Mouse (Mus musculus): Measurements from ENCODE around the gene Slit2. TPM values are rescaled to one million over a fixed set of nuclear protein-coding genes. Genes with fewer than 3 reads are reported as not detected.
A peak's percentile ranks its signal among the peaks of the same experiment; 100 is the strongest.

Gene Slit2
- polyA plus RNA-seq, 1 experiment, result 9.9 TPM

DNA sequence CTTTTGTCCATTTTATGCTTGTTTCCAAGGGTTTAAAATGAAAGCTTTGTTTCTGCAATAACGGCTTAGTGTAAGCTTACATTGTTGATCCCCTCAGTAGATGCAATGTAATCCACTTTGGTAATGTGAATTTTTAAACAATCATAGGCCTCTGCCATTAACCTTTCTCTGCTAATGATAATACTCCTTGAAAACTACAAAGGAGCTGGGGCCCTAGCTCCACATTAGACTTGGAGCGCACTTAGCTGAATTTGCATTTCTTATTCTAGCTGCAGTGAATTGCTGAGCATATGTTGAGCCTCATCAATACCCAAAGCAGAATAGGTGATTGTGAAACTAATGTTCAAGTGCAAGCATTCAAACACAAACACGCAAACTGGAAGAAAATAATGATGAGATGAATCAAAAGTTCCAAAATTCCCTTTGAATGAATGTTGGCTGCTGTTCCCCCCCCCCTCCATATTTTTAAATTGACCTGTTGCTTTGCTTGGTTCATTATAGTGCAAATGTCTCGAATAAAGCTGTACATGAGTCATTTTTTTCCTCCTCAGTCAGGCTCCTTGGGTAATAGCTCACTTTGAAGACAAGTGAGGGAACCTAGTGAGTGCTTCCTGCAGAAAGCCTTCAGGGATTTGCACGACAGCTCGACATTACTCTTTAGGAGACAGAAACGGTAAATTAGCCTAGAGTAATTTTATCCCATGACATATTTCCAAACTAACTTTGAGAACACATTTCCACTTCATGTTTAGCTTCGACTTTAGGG lies 66.2 kb downstream of the Slit2 start:
- DNase-seq (ENCODE audit: extremely low spot score in 1 of 2, low spot score in 1 of 2), result no peak

DNA sequence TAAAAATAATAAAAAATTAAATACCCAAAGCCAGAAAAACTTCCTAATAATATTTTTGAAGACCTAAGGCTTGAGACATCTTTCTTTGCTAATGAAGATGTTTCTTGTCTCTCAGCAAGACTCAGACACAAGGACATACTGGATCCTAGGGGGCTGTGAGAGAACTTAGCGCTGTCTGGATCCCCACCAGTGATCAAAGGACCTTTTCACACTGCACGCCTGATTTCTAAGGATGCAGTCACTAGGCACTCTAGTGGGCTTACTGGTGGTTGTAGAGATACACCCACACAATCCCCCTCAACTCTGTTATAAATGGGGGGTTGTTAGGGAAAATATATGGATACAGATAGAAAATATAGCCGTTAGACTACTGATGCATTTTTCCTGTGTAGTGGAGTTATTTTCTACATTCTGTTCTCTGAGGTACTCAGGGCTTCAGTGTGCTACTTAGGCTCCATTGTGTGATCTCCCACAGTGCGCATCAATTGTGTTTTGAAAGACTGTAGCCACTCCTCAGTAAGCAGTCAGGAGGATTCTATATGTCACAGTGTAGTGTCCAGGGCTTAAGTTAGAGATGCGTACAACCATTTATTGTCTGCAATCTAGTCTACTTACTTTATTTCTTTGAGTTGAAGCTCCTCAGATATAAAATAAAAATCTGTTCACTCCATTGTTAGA lies 67.8 kb downstream of the Slit2 start:
- DNase-seq (ENCODE audit: extremely low spot score in 1 of 2, low spot score in 1 of 2), result no peak

DNA sequence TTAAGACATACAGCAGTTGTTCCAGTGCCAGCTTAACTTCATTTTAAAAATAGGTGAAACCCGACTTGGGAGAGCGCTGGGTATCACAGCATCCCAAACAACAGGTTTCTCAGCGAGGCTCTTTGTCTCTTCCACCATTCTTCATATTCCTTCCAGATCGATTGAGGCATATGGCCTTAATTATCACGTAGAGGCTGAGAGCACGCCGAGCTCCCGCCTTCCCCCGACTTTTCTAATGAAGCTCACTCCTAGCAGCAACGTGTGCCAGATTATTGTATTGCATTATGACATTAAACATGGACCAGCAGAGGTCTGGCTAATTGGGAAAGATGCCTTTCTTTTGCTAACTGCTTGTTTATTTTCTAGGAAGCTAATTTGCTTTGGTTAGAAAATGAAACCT lies 75.7 kb downstream of the Slit2 start:
- no peak for DNase-seq (ENCODE audit: extremely low spot score in 1 of 2, low spot score in 1 of 2)

DNA sequence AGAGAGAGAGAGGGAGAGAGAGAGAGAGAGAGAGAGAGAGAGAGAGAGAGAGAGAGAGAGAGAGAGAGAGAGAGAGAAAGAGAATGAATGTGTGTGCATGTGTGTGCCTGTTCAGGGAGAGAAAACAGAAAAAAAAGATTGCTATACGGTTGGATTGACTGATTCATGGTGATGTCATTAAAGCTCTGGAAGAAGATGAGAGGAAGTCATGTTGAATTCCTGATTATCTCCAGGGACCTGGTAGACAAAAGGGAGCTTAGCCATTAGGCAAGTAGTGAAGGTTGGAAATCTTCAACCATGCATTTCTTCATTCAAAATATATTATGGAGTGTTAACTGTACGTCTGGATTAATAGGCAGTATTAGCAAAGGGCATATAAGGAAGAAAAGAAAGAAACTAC lies 77.8 kb downstream of the Slit2 start:
- no peak for DNase-seq (ENCODE audit: extremely low spot score in 1 of 2, low spot score in 1 of 2)

DNA sequence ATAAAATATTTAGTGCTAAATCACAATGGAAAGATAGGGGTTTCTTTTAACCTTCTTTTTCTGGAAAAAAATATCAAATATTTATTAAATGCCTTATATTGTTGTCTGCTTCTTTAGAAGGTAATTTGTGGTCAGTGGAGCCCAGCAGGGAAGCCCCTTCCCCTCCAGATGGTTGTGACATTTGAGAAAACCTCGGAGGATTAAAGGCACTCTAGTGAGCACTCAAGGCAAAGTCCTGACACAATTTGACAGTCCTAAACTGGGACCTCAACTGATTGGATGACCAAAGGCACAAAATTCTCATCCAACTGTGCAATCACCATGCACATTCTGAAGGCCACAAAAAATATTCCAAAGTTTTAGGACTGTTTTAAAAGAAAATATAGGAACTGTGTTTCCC lies 95.8 kb downstream of the Slit2 start:
- DNase-seq (ENCODE audit: extremely low spot score in 1 of 2, low spot score in 1 of 2), result no peak

DNA sequence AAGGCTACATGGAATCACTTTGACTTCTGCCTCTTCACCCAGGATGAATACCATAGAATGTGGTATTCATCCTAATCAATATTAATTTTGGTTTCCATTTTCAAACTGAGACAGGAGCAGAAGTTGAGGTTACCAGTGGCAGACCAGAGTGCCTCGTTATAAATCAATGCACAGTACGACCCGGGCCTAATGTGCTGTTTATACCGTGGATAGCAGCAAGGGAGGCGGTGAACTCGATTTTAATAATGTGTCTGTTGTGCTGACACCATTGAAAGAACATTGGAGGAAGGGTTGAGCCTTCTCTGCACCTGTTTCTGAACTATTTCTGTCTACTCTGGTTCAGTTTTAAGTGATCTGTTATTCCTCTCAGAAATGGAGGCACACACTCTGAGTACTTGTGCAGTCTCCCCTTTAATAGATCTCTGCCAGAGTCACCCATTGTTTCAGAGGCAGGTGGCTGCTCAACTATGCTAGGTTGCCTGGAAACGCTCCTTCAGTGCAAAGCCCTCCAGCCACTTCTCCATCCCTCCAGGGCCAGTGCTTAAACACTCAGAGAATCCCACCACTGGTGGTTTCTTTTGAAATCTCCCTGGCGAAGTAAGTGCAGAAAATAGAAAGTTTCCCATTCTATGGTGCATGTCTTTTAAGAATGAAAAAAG lies 98.4 kb downstream of the Slit2 start:
- no peak for DNase-seq (ENCODE audit: extremely low spot score in 1 of 2, low spot score in 1 of 2)

DNA sequence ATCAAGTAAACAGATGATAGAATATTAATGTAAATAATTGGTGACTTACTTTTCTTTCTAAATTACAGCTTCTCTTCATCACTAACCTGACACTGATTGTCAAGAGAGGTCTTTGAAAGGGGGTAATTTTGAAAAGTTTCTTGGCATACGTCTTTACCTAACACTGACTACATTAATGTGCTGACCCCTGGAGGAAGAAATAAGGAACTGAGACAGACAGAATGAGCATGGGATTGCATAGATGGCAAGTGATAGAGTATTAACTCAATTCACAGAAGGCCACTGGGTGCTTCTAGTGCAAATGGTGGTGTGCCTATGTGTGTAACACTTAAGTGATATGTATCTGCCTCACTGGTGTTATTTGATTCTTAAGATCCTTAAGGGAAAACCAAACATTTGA lies 130.5 kb downstream of the Slit2 start:
- no peak for DNase-seq (ENCODE audit: extremely low spot score in 1 of 2, low spot score in 1 of 2)

DNA sequence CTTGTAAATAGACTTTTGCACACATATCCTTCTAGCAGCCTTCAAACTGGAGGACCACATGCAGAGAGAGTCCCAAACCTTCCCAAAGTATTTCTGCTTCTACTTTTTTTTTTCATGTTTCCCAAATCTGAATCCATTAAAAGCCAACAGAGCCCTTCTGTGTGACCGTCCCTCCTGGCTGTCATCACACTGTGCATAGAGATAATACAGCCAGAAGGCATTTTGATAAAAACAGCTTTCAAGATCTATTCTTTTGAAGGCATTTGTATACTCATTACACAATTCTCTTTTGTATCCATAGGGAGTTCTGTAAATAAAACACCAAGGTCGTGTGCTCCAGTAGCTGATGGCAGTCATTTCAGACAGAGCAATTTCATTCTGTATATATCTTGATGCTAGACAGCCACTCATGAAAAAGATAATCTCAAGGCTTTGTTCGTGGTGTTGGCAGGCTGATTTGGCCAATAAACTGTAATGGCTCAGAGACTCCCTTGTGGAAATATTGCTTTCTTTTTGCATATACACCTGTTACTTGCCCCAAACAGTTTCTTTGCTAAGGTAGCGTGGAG lies 132.1 kb downstream of the Slit2 start:
- no peak for DNase-seq (ENCODE audit: extremely low spot score in 1 of 2, low spot score in 1 of 2)

DNA sequence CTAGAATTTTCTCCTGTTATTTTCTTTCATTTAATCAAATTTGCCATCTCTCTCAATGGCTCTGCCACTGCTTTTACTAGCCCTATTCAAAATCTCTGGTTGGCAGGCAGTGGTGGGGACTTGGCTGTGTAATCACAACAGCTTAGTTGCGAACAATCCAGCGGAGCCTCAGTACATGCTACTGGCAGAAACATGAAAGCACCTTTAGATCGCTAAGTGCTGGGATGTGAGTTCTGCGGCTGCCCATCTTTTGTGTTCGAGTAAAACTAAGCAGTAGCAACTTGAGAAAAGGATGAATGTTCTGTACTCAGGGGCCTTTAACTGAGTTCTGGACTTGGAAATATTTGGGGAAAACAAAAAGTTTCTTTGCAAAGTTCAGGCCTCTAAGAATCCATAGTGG lies 139.7 kb downstream of the Slit2 start:
- DNase-seq (ENCODE audit: extremely low spot score in 1 of 2, low spot score in 1 of 2), result no peak

DNA sequence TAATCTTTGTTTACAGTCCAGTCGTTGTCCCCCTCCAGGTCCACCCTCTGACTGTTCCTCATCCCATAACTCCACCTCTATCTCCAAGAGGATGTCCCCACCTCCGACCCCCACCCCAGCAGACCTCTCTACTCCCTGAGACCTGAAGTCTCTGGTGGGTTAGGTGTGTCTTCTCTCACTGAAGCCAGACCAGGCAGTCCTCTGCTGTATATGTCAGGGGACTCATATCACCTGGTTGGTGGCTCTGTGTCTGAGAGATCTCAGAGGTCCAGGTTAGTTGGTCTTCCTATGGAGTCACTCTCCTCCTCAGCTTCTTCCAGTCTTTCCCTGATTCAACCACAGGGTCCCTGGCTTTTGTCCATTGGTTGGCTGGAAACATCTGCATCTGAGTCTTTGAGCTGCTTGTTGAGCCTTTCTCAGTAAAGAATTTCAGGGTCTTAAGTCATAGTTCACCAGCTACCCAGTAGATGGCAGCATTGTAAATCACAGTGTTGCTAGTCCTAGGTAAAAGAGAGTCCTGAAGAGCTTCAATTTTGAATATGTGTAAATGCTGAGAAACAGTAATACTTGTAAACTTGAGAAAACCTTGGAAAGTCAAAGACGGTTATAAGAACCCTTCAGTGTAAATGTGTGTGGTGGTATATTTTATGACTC lies 143.0 kb downstream of the Slit2 start:
- DNase-seq (ENCODE audit: extremely low spot score in 1 of 2, low spot score in 1 of 2), result peak in 1 of 2 experiments; percentile 58

DNA sequence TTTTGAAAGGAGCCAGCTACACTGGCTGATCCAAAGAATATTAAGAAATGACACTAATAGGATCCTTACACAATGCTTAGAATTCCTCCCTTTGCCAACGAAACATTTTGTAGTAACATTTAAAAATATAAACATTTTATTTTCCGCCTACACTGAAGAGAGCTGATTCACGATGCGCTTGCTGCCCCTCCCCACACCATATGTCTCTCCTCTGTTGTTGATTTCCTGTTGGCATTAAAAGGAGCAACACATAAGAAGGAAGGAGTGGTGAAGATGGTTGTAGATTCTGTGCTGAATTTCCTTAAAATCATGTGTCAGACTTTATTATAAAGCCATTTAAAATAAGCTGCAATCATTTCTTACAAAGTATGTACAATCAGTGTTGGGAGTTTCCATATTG lies 147.0 kb downstream of the Slit2 start:
- peak in 1 of 2 experiments; percentile 62 for DNase-seq (ENCODE audit: extremely low spot score in 1 of 2, low spot score in 1 of 2)

DNA sequence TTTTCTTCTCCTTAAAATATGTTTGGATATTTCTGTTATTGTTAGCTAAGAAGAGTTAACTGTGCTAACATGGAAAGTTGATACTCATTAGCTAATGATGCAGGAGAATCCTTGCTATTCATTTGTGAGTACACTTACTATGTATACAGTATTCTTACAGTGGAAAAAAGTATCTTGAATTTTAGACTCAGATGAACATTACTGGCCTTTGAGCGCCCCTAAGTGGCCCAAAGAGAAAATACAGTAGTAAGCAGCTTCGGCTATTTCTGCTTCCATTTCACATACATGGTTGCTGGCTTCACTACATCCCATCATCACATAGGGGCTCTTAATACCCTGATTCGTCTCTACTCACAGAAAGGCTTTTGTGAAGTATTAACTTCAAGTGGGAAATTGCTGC lies 153.6 kb downstream of the Slit2 start:
- DNase-seq (ENCODE audit: extremely low spot score in 1 of 2, low spot score in 1 of 2), result peak; percentile 28 to 70

DNA sequence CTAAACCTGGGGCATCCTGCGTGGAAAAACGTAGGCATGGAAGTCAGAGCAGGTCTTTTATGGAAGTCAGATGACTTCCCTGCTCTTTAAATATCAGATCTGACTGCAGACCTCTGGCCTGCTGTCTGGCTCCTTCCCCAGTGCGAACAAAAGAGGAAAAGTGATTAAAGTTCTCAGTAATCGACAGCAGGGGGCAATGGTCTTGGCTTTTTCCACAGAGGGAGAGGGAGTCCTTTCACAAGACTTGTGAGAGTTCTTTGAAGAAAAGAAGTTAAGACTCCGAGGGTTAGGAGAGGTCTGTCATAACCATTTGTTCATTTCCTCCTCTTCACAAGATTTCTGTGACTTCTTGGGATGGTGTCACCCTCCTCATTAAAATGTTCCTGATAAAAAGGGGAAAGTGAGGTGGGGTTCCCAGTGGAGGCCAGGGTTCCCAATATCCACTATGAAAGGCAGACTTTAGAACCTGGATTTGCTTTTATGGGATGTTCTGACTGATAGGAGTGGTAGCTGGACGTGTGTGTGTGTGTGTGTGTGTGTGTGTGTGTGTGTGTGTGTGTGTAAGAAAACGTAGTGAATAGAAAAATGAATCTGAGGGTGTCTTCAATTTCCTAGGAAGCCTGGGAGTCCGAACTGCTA lies 156.0 kb downstream of the Slit2 start:
- no peak for DNase-seq (ENCODE audit: extremely low spot score in 1 of 2, low spot score in 1 of 2)

DNA sequence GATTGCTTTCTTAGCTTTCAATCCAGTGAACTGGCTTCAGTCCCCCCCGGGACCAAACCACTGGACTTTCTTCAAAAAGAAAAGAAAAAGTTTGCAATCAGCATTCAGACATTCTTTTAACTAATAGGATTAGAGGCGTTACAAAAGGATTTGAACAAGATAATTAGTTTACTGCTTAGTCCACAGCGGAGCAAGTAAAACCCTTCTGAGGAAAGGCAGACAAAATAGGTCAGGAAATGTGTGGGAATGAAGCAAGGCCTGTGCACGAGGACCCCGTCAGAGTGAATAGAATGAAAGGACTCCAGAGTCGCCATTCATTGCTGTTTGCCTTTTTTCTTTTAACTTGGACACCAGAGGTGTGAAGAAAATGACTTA lies 156.5 kb downstream of the Slit2 start:
- no peak for DNase-seq (ENCODE audit: extremely low spot score in 1 of 2, low spot score in 1 of 2)

DNA sequence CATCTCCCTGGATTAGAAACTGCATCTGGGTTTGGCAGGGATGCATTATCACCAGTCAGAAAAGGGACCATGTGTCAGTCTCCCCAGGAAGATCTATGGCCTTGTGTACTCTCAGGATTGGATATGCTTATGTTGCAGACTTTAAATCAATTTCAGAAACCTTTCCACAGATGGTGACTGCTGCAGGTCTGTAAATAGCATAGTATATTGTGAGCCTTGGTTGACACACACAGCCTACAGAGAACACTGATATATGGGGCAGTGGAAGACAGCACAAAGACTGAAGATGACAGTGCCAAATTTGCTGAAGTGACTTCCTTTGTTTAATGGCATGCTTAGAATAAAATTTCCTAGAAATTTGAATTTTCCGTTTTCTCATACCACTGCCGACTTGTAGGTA lies 163.1 kb downstream of the Slit2 start:
- DNase-seq (ENCODE audit: extremely low spot score in 1 of 2, low spot score in 1 of 2), result no peak

DNA sequence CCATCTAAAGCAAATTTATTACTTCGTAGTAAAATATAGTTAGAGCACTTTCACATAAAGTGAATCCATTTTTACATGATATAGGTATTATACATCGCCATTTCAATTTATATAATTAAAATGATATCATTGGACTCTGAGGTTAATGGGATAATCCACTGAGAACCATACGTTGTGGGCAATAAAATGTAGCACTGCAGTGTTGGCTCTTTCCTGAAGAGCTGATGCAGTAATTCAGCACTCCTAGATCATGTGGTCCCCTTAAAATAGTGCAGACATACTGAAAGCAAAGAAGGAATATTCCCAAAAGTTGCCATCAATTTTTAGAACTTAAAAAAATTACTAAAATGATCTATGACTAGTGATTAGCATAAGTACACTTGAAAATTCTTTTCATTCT lies 177.9 kb downstream of the Slit2 start:
- DNase-seq (ENCODE audit: extremely low spot score in 1 of 2, low spot score in 1 of 2), result no peak

DNA sequence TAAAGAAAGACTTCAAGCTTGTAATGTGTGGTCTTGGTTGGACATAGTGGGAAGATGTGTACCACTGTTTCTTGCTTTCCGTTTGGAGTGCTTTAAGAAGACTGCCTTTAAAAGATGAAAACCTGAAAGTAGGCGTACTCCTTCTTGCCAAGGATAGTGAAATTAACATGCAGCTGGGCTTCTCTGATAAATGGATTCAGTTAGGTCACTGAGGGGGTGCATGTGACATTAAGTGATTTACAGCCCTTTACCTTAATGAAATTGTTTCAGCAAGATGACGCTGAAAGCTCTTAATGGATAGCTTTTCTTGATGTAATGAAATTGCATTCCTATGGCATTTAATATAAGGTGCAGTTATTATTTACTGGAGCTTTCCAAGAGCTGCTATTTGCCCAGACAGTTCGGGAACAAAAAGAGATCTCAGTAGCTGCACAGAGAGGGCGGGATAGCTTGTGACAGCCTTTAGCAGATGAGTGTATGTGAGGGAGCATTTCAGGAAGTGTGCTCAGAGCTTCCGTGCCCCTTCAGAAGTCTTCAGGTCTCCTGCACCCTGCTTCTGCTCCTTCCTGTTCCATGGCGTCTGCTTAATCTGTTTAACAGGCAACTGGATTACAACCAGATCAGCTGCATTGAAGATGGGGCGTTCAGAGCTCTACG lies 198.8 kb downstream of the Slit2 start:
- no peak for DNase-seq (ENCODE audit: extremely low spot score in 1 of 2, low spot score in 1 of 2)

DNA sequence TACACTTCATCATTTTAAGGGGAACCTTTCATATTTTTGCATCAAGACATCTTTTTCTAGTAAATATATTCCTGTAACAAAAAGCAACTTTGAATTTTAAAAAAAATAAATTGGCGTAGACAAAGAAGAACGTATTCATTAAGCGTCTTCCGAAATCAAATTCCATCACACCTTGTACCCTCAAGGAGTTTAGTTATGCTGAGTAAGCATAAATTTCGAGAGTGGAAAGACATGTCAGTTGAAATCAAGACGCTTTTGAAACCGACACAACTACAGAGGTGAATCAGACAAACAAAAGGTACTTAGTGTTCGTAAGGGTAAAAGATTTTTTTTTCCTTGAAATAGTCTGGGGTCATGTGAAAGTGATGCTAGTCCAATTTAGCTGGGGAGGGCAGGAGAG lies 201.4 kb downstream of the Slit2 start:
- no peak for DNase-seq (ENCODE audit: extremely low spot score in 1 of 2, low spot score in 1 of 2)

DNA sequence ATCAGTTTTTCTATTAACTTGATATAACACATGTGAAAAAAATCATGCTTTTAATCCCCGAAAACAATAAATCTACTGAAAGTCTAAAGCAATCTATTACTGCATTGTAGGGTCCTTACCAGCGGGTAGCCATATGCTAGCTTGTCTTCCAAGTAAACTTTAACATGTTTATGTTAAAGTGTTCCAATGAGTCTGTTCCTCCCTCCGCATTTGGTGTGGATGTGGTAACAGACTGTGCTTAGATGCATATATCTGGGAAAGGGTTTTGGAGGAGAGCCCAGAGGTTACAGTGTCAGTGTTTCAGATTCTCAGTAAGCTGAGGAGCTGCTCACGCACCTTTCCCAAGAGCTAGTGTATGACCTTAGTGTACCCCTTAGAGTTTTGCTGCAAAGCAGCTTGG lies 204.9 kb downstream of the Slit2 start:
- DNase-seq (ENCODE audit: extremely low spot score in 1 of 2, low spot score in 1 of 2), result no peak

DNA sequence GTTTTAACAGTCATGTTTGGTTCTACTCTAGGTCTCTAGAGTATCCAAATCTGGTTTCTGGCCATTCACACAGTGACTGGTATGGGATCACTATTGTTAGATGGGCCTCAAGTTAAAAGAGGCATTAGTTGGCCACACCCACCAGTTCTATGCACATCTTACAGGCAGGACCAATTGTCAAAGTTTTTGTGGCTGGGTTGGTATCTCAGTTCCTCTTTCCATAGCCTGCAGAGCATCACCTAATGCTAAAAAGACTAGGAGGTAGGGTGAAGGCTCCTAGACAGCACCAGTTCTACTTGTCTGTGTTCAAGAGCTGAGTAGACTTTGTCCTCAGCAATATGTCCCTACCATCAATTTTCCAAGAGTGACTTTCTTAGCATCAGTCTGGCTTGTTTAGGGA lies 216.4 kb downstream of the Slit2 start:
- DNase-seq (ENCODE audit: extremely low spot score in 1 of 2, low spot score in 1 of 2), result no peak

Data from frontal cortex, adult 2 months (tissue).